Mouse (Mus musculus): ENCODE results near the gene Zbtb14. TPM values are rescaled to one million over a fixed set of nuclear protein-coding genes. Genes with fewer than 3 reads are reported as not detected.
A peak's percentile ranks its signal among the peaks of the same experiment; 100 is the strongest.

Gene Zbtb14
- polyA plus RNA-seq, 1 experiment from 2014 or later = 12.7 TPM

GRCm38 (mm10) chr17:69438990-69439491 lies 56.2 kb downstream of the Zbtb14 start, which contains the start of gene Akain1:
TSS of gene Akain1 (plus strand) at chr17:69439326.
- WGBS = under 1% methylated on average over 44 of the region's 44 CpGs
- peak within 1 kb of the TSS; percentile 88 for H3K4me2 ChIP-seq (ENCODE audit: low read depth, low read length)
- H3K4me3 ChIP-seq (ENCODE audit: low read length) = peak within 1 kb of the TSS; percentile 60
- H3K27me3 ChIP-seq (ENCODE audit: control insufficient read depth, insufficient read depth, low read length) = peaks cover 15% of the 10 kb centered on the region
- ATAC-seq (replicated peaks; ENCODE audit: extremely low read depth, insufficient read depth, low FRiP score) = peak; percentile 96
- peak within 1 kb of the TSS; percentile 43; the same call in 1 of the 2 replicates for H3K27ac ChIP-seq (ENCODE audit: low read length)
- H3K9ac ChIP-seq (ENCODE audit: low read length) = peak within 1 kb of the TSS; percentile 31; the same call in 1 of the 2 replicates
- peaks cover 13% of the 10 kb centered on the region for H3K4me1 ChIP-seq (ENCODE audit: control insufficient read depth, insufficient read depth, low read length)
- H3K36me3 ChIP-seq (ENCODE audit: control insufficient read depth, insufficient read depth) = no peaks in the 10 kb centered on the region
- no peaks in the 10 kb centered on the region for H3K9me3 ChIP-seq (replicated peaks; ENCODE audit: control insufficient read depth, low read length)

- Histone ChIP-seq H3K9ac (ENCODE audit: low read length) (no peak overlapping the region), H3K9me3 (replicated peaks; ENCODE audit: control insufficient read depth, low read length) (no peaks in the 10 kb centered on the region), H3K36me3 (ENCODE audit: control insufficient read depth, insufficient read depth) (no peaks in the 10 kb centered on the region), H3K27ac (ENCODE audit: low read length) (no peak overlapping the region), H3K4me2 (ENCODE audit: low read depth, low read length) (peak overlapping the region; percentile 88), H3K4me3 (ENCODE audit: low read length) (peak overlapping the region; percentile 60), H3K27me3 (ENCODE audit: control insufficient read depth, insufficient read depth, low read length) (peaks cover 15% of the 10 kb centered on the region), H3K4me1 (ENCODE audit: control insufficient read depth, insufficient read depth, low read length) (peaks cover 13% of the 10 kb centered on the region)
- WGBS = under 1% methylated on average over 47 of the region's 52 CpGs
- 0 out of 2 replicates have a peak, but pooled peaks have one; percentile 23 for ATAC-seq (replicated peaks; ENCODE audit: extremely low read depth, insufficient read depth, low FRiP score)
Observed at GRCm38 (mm10) chr17:69439571-69440480, 57.0 kb downstream of the Zbtb14 start.

Other genes starting within 250 kb of the Zbtb14 start
- 0.05 TPM in 1 of 2 replicates, not detected in the other for gene Akain1, start 56.3 kb downstream of the Zbtb14 start, polyA plus RNA-seq (2015; fragmentation: Nextera tagmentation; extraction: Ambion mirVana)